In the genomic region with DNA sequence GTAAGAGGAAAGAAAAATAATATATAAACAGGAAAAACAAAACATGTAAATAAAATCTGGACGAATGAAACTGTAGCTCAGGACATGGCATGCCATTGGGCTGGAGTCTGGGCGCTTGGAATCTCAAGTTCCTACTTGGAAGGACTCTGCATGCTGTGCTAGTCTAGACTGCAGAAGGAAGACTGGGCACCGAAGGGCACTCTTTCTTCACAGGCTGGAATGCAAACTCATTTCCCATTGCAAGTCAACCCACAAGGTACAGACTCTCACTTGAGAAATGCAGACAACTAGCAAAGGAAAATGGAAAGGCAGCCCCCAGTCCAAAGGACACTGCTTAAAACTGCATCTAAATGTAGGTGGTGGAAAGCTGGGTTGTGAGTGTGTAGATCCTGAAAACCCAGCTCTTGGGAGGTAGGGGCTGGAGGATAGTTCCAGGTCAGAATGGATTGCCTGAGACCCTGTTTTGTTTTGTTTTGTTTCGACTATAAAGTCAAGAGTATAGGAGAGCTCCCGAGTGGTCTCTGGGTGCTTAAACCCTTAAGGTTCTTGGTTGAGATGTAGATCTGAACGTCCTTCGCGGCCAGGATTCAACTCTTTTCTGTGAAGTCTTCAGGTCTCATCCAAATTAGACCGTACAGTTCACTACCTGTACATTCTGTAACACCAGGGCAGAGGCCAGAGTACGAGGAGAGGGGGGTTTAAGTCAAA, we compare ENCODE assay signal across 8 mouse cellular contexts. TPM values are rescaled to one million over a fixed set of nuclear protein-coding genes. Genes with fewer than 3 reads are reported as not detected.
DNase-seq lines count a peak whose midpoint lies in the region; ATAC-seq lines count a peak whose summit lies in the region.

No protein-coding gene starts in this region.

- 47% methylated on average over 10 of the region's 10 CpGs for WGBS in neural tube, embryonic 11.5 days
- 24% methylated on average over 10 of the region's 10 CpGs for WGBS in liver, embryonic 13.5 days (ENCODE audit: insufficient replicate concordance)

- H3K27me3 ChIP-seq in neural tube, embryonic 11.5 days (ENCODE audit: control insufficient read depth, insufficient read depth, low read length) = no peaks in the 10 kb centered on the region
- H3K27me3 ChIP-seq in liver, embryonic 13.5 days = peaks cover 24% of the 10 kb centered on the region

- H3K9ac ChIP-seq in neural tube, embryonic 11.5 days (ENCODE audit: low read length) = no peak overlapping the region; the same call in 1 of the 2 replicates
- no peak overlapping the region for H3K9ac ChIP-seq in liver, embryonic 13.5 days

- peaks cover 8% of the 10 kb centered on the region for H3K4me1 ChIP-seq in neural tube, embryonic 11.5 days (ENCODE audit: control insufficient read depth, insufficient read depth, low read length)
- H3K4me1 ChIP-seq in liver, embryonic 13.5 days (replicated peaks) = peaks cover 16% of the 10 kb centered on the region; the same call in 1 of the 2 replicates

- H3K4me3 ChIP-seq in neural tube, embryonic 11.5 days (ENCODE audit: low read depth, low read length) = no peak overlapping the region
- H3K4me3 ChIP-seq in liver, embryonic 13.5 days (replicated peaks) = peak overlapping the region; percentile 30; the same call in 1 of the 2 replicates

- no peak overlapping the region for H3K27ac ChIP-seq in neural tube, embryonic 11.5 days (ENCODE audit: low read depth, low read length)
- no peak overlapping the region for H3K27ac ChIP-seq in liver, embryonic 13.5 days

- ATAC-seq in neural tube, embryonic 11.5 days (ENCODE audit: insufficient read depth, low FRiP score, low TSS enrichment) = no peak
- no peak for ATAC-seq in liver, embryonic 13.5 days (ENCODE audit: low read depth)

- DNase-seq in gastrocnemius, adult 18-20 months (ENCODE audit: low spot score) = peak; percentile 50
- no peak for DNase-seq in gastrocnemius, postnatal 25 days
- DNase-seq in neural tube, embryonic 11.5 days (ENCODE audit: low spot score) = no peak
- DNase-seq in neural tube, embryonic 10.5 days (ENCODE audit: extremely low spot score, low spot score) = no peak
- DNase-seq in liver, embryonic 13.5 days = no peak
- no peak for DNase-seq in right cerebral cortex, postnatal 10 days (ENCODE audit: low spot score in 2 of 2)
- no peak for DNase-seq in urinary bladder, postnatal 36 days (ENCODE audit: low spot score in 2 of 2)
- no peak for DNase-seq in layer of hippocampus, postnatal 36 days

- no peaks in the 10 kb centered on the region for H3K36me3 ChIP-seq in neural tube, embryonic 11.5 days (ENCODE audit: control insufficient read depth, insufficient read depth, low read length)
- no peaks in the 10 kb centered on the region for H3K36me3 ChIP-seq in liver, embryonic 13.5 days

- H3K9me3 ChIP-seq in neural tube, embryonic 11.5 days (ENCODE audit: control insufficient read depth, low read length) = no peaks in the 10 kb centered on the region
- no peaks in the 10 kb centered on the region for H3K9me3 ChIP-seq in liver, embryonic 13.5 days (replicated peaks)

- peak overlapping the region; percentile 59; the same call in 1 of the 2 replicates for H3K4me2 ChIP-seq in neural tube, embryonic 11.5 days (ENCODE audit: low read depth)
- peak overlapping the region; percentile 56; the same call in 1 of the 2 replicates for H3K4me2 ChIP-seq in liver, embryonic 13.5 days

RNA-seq across cellular contexts. Expression of a gene that starts 26.5 kb away (rescaled TPM):
- 10 to 100 TPM in 1 of 2 experiments, 1 to 10 TPM in 1; 9.5 to 19.4 TPM for total RNA-seq in gastrocnemius, adult 18-20 months (2021)
- total RNA-seq in gastrocnemius, postnatal 25 days (2021) = 1 to 10 TPM; 4.9 to 5.3 TPM
- polyA plus RNA-seq in neural tube, embryonic 11.5 days (2014; fragmentation: Nextera tagmentation; extraction: Ambion mirVana) = 5.9 and 6.9 TPM in 2 replicates
- 0.77 and 1.3 TPM in 2 replicates for polyA plus RNA-seq in liver, embryonic 13.5 days (2015; fragmentation: Nextera tagmentation; extraction: Ambion mirVana)
- 10 to 100 TPM; 16.7 to 17.7 TPM for total RNA-seq in layer of hippocampus, postnatal 36 days (2021)
